Mouse (Mus musculus) adrenal gland, adult 18-20 months (tissue): ENCODE results near the gene Eddm3b. TPM values are rescaled to one million over a fixed set of nuclear protein-coding genes. Genes with fewer than 3 reads are reported as not detected.
A peak's percentile ranks its signal among the peaks of the same experiment; 100 is the strongest.

Experiments used
- DNase-seq, 2 experiments: peaks; one replicate each; pipeline ENCODE4 v3.0.0; 2021 to 2022; ENCODE audit warnings: low spot score in 2 of 2
- total RNA-seq, 2 experiments: library from RNA; stranded (reverse); gene quantifications; 1 replicate in 1 of 2; 2 replicates in 1 of 2; pipeline ENCODE4 v1.2.3; 2021

The Eddm3b gene
- total RNA-seq, 2 experiments from 2014 or later: not detected

DNA sequence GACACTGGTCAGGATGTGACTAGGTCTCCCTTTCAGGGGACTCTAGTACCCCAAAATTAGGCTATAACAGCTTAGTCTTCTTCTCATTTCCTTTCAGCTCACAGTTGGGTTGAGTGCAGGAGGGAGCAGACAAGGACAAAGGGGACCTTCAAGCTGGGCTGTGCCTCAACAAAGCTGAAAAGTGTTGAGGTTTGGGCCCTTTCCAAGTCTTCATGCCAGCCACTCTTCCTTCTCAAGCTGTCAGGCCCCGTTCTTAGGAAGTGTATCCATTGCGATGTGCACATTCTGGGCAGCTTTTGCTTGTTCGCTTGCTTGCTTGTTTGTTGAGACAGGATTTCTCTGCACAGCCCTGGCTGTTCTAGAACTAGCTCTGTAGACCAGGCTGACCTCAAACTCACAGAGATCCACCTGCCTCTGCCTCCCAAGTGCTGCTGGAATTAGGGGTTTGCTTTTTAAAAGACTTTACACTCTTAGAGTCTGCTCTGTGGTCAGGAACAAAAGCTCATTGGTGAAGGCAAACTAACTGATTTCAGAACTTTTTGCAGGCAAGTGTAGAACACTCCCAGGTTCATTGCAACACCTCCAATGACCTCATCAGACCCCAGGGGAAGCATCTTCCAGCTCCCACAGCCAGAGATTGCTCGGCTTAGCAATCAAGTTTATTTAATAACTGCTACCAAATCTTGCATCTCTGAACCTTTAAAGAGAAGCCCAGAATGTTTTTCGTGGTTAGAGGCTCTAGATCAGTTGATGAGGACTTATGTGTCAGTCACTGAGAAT lies 19.9 kb upstream of the Eddm3b start:
- DNase-seq: no peak

GRCm38 (mm10) chr14:51094921-51095320 lies 19.3 kb upstream of the Eddm3b start:
- DNase-seq: no peak

DNA sequence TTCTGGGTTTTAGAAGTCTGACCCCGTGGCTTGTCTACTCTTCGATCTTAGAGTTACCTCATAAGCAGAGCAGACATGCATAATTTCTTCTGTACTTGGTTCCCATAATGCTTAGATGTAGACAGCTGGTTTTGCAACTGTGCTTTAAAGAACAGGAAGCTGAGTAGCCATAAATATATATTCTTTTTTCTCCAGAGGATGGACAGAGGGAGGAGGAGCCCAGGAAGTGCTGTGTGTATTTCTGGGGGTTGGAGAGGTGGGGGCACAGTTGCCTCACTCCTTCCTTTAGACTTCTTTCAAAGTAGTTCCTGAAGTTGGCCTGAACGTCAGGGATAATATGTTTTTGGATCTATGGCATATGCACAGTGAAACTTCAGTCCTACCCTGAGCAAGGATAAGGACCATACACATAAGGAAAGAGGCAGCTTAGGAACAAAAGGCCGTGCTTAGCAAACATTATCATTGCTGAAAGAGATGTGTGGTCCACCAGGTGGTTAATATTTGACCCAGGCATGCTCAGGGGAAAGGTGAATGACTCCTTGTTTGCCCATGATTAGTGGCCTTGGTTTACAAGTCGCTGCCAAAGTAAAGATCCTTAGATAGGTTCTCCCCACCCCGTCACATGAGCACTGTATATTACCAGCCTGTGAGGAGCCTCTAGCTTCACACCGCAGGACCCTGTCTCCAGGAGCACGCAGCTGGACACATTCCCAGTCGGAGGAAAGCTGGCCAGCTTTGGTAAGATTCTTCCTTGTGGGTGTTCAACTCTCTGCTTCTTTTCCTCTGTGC lies 18.3 kb upstream of the Eddm3b start:
- no peak for DNase-seq

DNA sequence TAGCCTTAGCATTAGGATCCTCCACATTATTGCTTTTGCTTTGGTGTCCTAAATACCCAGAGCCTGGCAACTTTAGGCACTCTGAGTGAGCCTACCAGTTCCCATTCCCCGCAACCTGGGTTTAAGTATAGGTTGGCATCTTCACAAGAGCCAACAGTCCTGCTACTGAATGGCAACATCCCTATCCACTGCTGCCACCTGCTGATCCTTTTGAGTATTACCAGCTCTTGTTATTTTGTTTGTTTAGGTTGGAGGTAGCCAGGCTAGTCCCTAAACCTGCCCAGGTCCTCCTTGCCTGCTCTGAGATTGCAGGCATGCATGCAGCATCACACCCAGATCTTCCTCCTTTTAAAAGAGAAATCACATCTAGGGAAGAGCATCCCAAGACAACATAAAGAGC lies 15.9 kb upstream of the Eddm3b start:
- peak; percentile 53 to 83 for DNase-seq

GRCm38 (mm10) chr14:51098921-51099320 lies 15.3 kb upstream of the Eddm3b start:
- DNase-seq: no peak

DNA sequence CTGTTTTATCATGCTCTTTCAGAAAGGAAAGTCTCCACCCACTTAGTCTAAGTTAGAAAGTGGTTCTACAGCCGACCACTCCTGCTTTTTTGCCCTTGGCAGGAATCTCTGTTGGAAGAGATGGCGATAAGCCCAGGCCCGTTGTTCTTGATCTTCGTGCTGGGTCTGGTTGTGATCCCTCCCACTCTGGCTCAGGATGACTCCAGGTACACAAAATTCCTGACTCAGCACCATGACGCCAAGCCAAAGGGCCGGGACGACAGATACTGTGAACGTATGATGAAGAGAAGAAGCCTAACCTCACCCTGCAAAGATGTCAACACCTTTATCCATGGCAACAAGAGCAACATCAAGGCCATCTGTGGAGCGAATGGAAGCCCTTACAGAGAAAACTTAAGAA lies 12.9 kb upstream of the Eddm3b start:
- no peak for DNase-seq

DNA sequence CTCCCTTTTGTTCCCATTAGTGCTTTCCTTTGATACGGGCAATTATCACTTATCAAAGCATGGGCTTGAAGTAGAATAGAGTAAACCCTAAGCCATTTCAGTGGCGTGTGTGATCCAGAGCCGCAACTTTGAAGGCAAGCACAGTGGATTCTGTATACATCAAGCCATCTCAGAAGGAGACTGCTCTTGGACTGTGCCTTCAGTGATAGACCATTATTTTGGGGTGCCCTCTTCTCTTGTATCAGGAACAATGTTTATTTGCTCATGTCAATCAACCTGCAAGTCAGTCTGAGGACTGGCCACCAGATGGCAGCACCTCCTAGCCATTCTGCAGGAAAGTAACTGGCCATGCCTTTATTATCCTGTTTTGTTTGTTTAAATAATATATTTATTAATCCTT lies 11.0 kb upstream of the Eddm3b start:
- peak; percentile 59 to 68 for DNase-seq

DNA sequence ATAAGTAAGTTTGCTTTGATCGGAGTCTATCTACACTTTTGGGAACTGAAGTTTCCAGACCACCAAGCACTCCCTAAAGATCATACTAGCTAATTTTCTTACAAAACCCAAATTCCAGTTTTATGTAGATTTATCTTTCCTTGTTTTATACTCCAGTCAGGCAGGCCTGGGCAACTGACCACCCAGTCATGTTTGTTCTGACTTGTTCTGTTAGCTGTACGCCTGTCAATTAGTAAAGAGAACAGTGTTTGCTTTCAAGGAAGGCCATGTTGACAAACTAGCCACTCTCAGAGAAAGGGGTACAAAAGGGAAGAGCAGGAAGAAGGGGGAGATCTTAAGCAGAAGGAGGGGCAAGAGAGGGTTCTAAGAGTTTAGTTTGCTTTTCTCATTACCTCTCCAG lies 9.9 kb upstream of the Eddm3b start:
- DNase-seq: no peak

GRCm38 (mm10) chr14:51106449-51106967 lies 7.7 kb upstream of the Eddm3b start:
- no peak for DNase-seq

DNA sequence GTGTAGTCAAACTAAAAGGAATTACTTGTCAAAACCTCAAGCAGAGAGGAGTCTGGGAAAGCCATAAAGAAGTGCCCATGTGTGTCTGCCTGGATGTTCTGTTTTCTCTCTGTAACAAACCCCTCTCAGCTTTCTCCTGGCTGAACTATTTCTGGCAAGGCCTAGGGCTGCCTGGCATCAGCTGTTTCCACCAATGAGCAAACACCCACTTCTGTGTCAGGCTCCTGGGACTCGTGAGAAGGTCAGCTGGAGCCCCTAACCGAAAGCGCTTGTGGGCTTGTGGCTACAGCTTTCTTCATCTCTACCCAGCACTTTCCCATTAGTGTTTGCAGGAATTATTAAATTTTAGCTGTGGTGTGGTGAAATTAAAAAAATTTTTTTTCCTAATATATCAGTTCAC lies 2.3 kb upstream of the Eddm3b start:
- DNase-seq: no peak

- DNase-seq: no peak
Measured at GRCm38 (mm10) chr14:51113476-51113875, 750 bp upstream of the Eddm3b start.

GRCm38 (mm10) chr14:51125684-51126083 lies 11.5 kb downstream of the Eddm3b start:
- no peak for DNase-seq

DNA sequence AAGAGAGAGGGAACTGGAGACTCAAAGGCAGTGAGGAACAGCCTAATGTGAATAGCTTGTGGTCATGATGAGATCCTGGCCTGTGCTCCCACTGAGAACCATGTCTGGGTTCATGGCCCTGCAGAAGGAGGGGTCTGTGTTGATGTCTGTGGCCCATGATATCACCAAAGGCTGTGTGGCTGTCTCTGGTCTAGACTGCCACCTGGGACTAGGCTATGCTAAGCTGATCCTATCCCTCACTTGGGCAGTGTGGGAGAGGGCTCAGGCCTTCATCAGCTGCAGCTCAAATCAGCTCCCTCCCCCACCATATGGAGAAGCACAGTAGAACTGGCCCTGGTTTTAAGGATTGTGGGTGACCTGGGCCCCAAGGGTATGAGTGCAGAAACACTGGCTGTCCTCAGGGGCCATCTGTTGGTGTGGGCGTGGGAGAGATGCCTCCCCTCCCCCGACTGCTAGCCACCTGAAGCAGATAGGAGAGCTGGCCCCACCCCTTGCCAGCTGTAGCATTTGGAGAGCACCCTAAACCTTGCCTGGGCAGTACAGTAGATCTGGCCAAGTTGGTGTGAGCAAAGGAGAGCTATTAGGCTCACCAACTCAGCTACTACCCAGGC lies 13.5 kb downstream of the Eddm3b start:
- no peak for DNase-seq

DNA sequence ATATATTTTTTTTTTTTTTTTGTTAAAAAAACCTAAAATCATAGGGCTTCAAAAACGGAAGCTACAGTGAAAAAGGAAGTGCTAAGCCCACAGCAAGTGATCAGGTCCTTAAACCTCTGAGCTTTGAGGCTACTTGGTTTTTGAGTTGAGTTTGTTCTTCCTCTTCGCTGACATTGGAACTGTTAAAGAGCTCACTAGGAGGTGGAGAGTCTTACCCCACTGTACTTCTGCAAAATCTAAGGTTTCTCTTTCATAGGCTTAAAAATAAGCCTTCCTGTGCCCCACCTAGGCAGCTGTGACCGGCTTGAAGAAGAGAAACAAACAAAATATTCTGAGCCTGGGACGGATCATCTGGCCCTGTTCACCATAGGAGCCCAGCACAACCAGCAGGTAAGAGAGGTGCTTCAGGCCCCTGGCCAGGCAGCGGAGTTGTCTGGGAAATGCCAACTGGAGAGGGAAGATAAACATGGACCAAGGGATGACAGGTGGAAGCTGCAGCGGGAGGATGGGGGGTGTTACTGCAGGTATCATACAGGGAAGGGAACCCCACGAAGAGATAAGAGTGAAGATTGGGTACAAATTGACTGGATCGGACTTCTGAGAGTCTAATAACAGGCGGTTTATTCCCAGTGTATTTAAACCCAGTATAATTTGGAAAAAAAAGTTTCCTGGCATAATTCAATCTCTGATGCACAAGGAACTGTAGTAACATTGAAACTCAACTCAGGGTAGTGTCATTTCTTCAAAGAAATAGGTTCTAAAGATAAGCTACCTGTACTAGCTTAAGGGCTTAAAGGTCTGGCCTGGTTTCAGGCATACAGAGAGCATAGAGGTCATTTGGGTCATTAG lies 14.8 kb downstream of the Eddm3b start:
- DNase-seq: no peak

GRCm38 (mm10) chr14:51129624-51129975 lies 15.4 kb downstream of the Eddm3b start:
- no peak for DNase-seq

GRCm38 (mm10) chr14:51130315-51130940 lies 16.2 kb downstream of the Eddm3b start:
- DNase-seq: no peak

DNA sequence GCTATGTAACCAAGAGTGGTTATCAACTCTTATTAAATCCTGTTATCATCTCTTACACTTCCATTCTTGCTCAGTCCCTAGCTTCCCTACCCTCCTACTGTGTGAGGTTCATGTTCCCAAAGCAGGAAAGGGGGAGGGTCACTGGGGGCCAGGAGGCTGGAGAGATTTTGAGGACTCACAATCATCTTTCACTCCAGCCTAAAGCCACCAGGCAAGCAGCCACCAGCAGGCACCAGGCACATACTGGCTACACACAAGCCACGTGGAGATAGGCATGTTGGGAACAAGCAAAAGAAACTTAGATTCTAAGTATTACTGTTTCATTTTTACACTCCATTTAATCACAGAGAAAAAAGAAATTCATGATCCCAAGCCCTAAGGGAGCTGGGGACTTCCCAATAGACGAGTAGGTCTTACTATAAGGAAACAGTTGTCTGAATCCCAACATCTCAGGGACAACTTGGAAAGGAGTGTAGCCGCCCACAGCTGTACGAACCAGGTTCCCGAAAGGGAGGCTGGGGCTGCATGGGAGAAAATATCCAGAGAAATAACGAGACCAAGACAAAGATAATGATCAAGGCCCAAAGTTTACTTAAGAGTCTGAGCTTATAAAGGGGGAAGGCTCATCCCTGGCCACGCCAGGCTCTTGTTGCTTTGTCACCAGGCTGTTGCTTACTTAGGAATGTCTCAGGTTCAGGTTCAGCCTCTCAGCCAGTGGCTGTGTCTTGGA lies 17.0 kb downstream of the Eddm3b start:
- DNase-seq: no peak

DNA sequence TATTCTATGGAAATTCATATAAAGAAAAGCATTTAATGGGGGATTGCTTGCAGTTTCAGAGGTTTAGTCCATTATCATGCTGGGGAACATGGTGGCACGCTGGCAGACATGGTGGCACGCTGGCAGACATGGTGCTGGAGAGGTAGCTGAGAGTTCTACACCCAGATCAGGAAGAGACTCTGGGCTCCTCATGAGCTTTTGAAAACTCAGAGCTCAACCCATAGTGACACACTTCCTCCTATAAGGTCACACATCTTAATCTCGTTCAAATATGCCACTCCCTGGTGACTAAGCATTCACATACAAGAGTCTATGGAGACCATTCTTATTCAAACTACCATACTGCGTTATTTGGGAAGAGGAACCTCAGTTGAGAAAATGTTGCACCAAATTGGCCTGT lies 18.1 kb downstream of the Eddm3b start:
- DNase-seq: no peak

GRCm38 (mm10) chr14:51140342-51140741 lies 26.1 kb downstream of the Eddm3b start:
- no peak for DNase-seq

- DNase-seq: no peak
Measured at GRCm38 (mm10) chr14:51142119-51142518, 27.9 kb downstream of the Eddm3b start.
